Comparison of ENCODE assay signal across 15 mouse cellular contexts in genomic region chr7:37820670-37821301, GRCm38 (mm10). TPM values are rescaled to one million over a fixed set of nuclear protein-coding genes. Genes with fewer than 3 reads are reported as not detected.
DNase-seq lines count a peak whose midpoint lies in the region; ATAC-seq and TF ChIP-seq lines count a peak whose summit lies in the region.
"Had no signal": no experiment of that assay in that cellular context is flagged by ENCODE, and none has a peak within 500 bp of the region (broad histone marks: within the 10 kb centered on the region; RNA-seq: fewer than 3 reads in every experiment).

No protein-coding gene starts in this region.

- no peaks in the 10 kb centered on the region for H3K36me3 ChIP-seq in heart, adult 2 months (ENCODE audit: control insufficient read depth, insufficient read depth, low read length)
- no peaks in the 10 kb centered on the region for H3K36me3 ChIP-seq in stomach, postnatal 0 days (ENCODE audit: control insufficient read depth, insufficient read depth, low read length)
- H3K36me3 ChIP-seq in midbrain, embryonic 13.5 days: no peaks in the 10 kb centered on the region
- H3K36me3 ChIP-seq: hindbrain, embryonic 15.5 days; neural tube, embryonic 12.5 days had no signal

- H3K27me3 ChIP-seq in heart, adult 2 months (ENCODE audit: control insufficient read depth, insufficient read depth, low read length): no peaks in the 10 kb centered on the region
- H3K27me3 ChIP-seq in stomach, postnatal 0 days (ENCODE audit: control insufficient read depth, insufficient read depth, low read length): no peaks in the 10 kb centered on the region
- H3K27me3 ChIP-seq in midbrain, embryonic 13.5 days: no peaks in the 10 kb centered on the region
- H3K27me3 ChIP-seq: hindbrain, embryonic 15.5 days; neural tube, embryonic 12.5 days had no signal

- no peak overlapping the region for H3K27ac ChIP-seq in heart, adult 2 months
- no peak overlapping the region for H3K27ac ChIP-seq in stomach, postnatal 0 days (replicated peaks)
- no peak overlapping the region for H3K27ac ChIP-seq in midbrain, embryonic 13.5 days
- H3K27ac ChIP-seq: hindbrain, embryonic 15.5 days; liver, embryonic 14.5 days; macrophage; neural tube, embryonic 12.5 days had no signal

- 37% methylated on average over 11 of the region's 11 CpGs for WGBS in heart, adult 2 months
- WGBS in stomach, postnatal 0 days: 53% methylated on average over 11 of the region's 11 CpGs
- WGBS in midbrain, embryonic 13.5 days: 87% methylated on average over 11 of the region's 11 CpGs

- no peak for TF ChIP-seq POLR2A in heart, adult 2 months (IDR thresholded peaks at IDR 0.05; ENCODE audit: insufficient read depth, low read depth, low read length)

- no peaks in the 10 kb centered on the region for H3K79me2 ChIP-seq in heart, adult 2 months (replicated peaks; ENCODE audit: control insufficient read depth, insufficient read depth, low read length)

- H3K4me3 ChIP-seq in heart, adult 2 months: no peak overlapping the region
- H3K4me3 ChIP-seq in stomach, postnatal 0 days (ENCODE audit: low read depth, low read length): no peak overlapping the region
- no peak overlapping the region for H3K4me3 ChIP-seq in midbrain, embryonic 13.5 days (replicated peaks)
- H3K4me3 ChIP-seq: hindbrain, embryonic 15.5 days; neural tube, embryonic 12.5 days had no signal

- no peak overlapping the region for H3K4me2 ChIP-seq in stomach, postnatal 0 days (replicated peaks; ENCODE audit: low read depth)
- H3K4me2 ChIP-seq in midbrain, embryonic 13.5 days (replicated peaks): no peak overlapping the region
- H3K4me2 ChIP-seq: hindbrain, embryonic 15.5 days; neural tube, embryonic 12.5 days had no signal

- intact Hi-C loops in heart, adult 2 months (cut with DNase I): no loop called here
- intact Hi-C loops in heart, postnatal 36 days (cut with DNase I): no loop called here

- H3K9ac ChIP-seq in heart, adult 2 months (ENCODE audit: low read depth, low read length): no peak overlapping the region
- no peak overlapping the region for H3K9ac ChIP-seq in stomach, postnatal 0 days (ENCODE audit: low read length)
- H3K9ac ChIP-seq in midbrain, embryonic 13.5 days (replicated peaks): no peak overlapping the region
- H3K9ac ChIP-seq: hindbrain, embryonic 15.5 days; liver, embryonic 14.5 days; neural tube, embryonic 12.5 days had no signal

- no peak for ATAC-seq in stomach, postnatal 0 days (ENCODE audit: low FRiP score, low TSS enrichment)
- no peak for ATAC-seq in midbrain, embryonic 13.5 days
- ATAC-seq: forebrain, embryonic 14.5 days had no signal

- DNase-seq in heart, adult 2 months: peak; percentile 18 to 21
- DNase-seq in heart, adult 11 months: no peak
- peak; percentile 40 for DNase-seq in ZHBTc4 (ENCODE audit: low read depth, low spot score)
- peak; percentile 11 to 15 for DNase-seq in heart, postnatal 36 days
- DNase-seq in stomach, postnatal 0 days (ENCODE audit: low spot score): peak; percentile 62
- no peak for DNase-seq in thymus, postnatal 10 days (ENCODE audit: low spot score in 2 of 2)
- no peak for DNase-seq in spleen, postnatal 36 days (ENCODE audit: low spot score in 2 of 2)
- DNase-seq: cerebellum, adult 11-12 months; thymus, postnatal 25 days had no signal

- H3K9me3 ChIP-seq in stomach, postnatal 0 days (ENCODE audit: control insufficient read depth, low read length): no peaks in the 10 kb centered on the region
- no peaks in the 10 kb centered on the region for H3K9me3 ChIP-seq in midbrain, embryonic 13.5 days
- H3K9me3 ChIP-seq: hindbrain, embryonic 15.5 days; neural tube, embryonic 12.5 days had no signal

- no peak for TF ChIP-seq CTCF in heart, adult 2 months (IDR thresholded peaks at IDR 0.05)
- TF ChIP-seq CTCF in stomach, postnatal 0 days (IDR thresholded peaks at IDR 0.05; ENCODE audit: low read depth): no peak

- 0 out of 2 replicates have a peak, but pooled peaks have one; percentile 22 for TF ChIP-seq EP300 in heart, adult 2 months (IDR thresholded peaks at IDR 0.05; ENCODE audit: insufficient read depth, low read depth, low read length)
- TF ChIP-seq EP300 in stomach, postnatal 0 days (optimal IDR thresholded peaks at IDR 0.05): no peak

- H3K4me1 ChIP-seq in heart, adult 2 months (ENCODE audit: control insufficient read depth, insufficient read depth, low read length): no peaks in the 10 kb centered on the region
- H3K4me1 ChIP-seq in stomach, postnatal 0 days (replicated peaks; ENCODE audit: control insufficient read depth, insufficient read depth): no peaks in the 10 kb centered on the region
- H3K4me1 ChIP-seq in midbrain, embryonic 13.5 days (replicated peaks): no peaks in the 10 kb centered on the region; the same call in 1 of the 2 replicates
- H3K4me1 ChIP-seq: hindbrain, embryonic 15.5 days; neural tube, embryonic 12.5 days had no signal

RNA-seq across cellular contexts. Expression of gene Zfp536, which starts 47.3 kb away (rescaled TPM):
- 10 to 100 TPM in 1 of 2 experiments, 1 to 10 TPM in 1; 7.7 to 10.1 TPM for total RNA-seq in heart, adult 2 months (2021)
- polyA plus RNA-seq in heart, adult 2 months (2012; rRNA removed): 3.1 and 3.8 TPM in 2 replicates
- total RNA-seq in heart, postnatal 36 days (2021): 1 to 10 TPM; 5.7 to 8.2 TPM
- polyA plus RNA-seq in stomach, postnatal 0 days (2015; fragmentation: Nextera tagmentation; extraction: Ambion mirVana): 4.3 and 5.0 TPM in 2 replicates
- 41.5 and 43.4 TPM in 2 replicates for polyA plus RNA-seq in midbrain, embryonic 13.5 days (2015; fragmentation: Nextera tagmentation; extraction: Ambion mirVana)
- polyA plus RNA-seq: liver, embryonic 14.5 days; macrophage had no signal

Comparison
In these comparisons a context has a peak if more than half of its experiments do, and no peak if none do; other contexts are left out.
1. DNase-seq: peak in heart, adult 2 months (2 of 2), ZHBTc4 (single experiment), heart, postnatal 36 days (2 of 2) and stomach, postnatal 0 days (single experiment); none in heart, adult 11 months (single experiment), thymus, postnatal 10 days (0 of 2) and spleen, postnatal 36 days (0 of 2).